Mouse (Mus musculus) bone marrow, adult 2 months (tissue): ENCODE measurements around the gene Cemip.

Experiments used
- CTCF ChIP-seq: fragments of 200-500 bp; IDR thresholded peaks from 2 replicates; pipeline ENCODE4 v1.5.1; 2011; ENCODE audit warnings: low read length, control low read depth; ENCODE audit not compliant: control insufficient read depth, insufficient read depth
- POLR2A ChIP-seq: fragments of 200-500 bp; IDR thresholded peaks from 2 replicates; pipeline ENCODE4 v1.6.1; 2011; ENCODE audit warnings: low read depth, mild to moderate bottlenecking, control low read depth, low read length, borderline replicate concordance; ENCODE audit not compliant: control insufficient read depth

- TF ChIP-seq POLR2A, result no peak
- TF ChIP-seq CTCF, result no peak
Measured at GRCm38 (mm10) chr7:84028368-84028767, 57.9 kb downstream of the Cemip start.
